Mouse (Mus musculus): Measurements from ENCODE around the gene Orm1. TPM values are rescaled to one million over a fixed set of nuclear protein-coding genes. Genes with fewer than 3 reads are reported as not detected.

Orm1 gene
- total RNA-seq (2021) = 1 to 10 TPM in 1 of 2 experiments, under 1 TPM in 1; 0.84 to 3.7 TPM
- long read RNA-seq, experiment 1 = 0 reads
- long read RNA-seq, experiment 2, partial matches to known transcripts = 1 of 4 reads
- long read RNA-seq, experiment 2, other reads (novel, unspliced or antisense) = 1 of 4 reads

DNA sequence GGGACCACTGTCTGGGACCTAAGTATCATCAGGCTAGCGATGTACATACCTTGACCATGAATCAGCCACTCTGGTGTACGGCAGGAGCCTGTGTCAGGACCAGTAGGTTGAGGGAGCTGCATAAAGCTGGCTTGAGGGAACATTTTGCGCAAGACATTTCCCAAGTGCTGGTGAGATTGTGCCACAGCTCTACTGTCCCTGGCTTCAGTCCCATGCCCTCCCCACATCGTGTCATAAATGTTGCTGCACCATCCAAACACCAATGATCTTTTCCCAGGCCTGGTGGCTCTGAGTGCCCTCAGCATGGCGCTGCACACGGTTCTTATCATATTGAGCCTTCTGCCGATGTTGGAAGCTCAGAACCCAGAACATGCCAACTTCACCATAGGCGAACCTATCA, at the start of gene Orm1:
Gene Orm1 (plus strand): TSS at position 266 of the 400 bp plus-strand sequence.
- no peak for DNase-seq

DNA sequence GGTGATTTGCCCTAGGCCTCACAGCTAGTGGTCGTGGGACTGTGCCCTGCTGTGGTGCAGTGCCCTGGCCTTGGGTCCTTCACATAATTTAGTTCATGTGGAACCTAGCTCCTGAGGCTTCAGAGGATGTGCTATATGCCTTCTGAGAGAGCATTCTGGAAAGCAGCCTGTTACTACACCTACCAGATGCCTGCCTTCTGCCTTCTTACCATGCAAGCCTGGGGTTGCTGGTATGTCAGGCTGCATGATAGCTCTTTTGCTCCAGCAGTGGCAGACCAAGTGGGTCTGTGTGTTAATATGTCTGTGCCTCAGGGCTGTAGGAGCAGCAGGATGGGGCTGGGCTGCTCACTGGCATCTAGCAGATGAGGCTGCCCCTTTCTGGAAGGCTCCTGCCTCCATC, 48.7 kb upstream of the Orm1 start:
- DNase-seq = no peak

DNA sequence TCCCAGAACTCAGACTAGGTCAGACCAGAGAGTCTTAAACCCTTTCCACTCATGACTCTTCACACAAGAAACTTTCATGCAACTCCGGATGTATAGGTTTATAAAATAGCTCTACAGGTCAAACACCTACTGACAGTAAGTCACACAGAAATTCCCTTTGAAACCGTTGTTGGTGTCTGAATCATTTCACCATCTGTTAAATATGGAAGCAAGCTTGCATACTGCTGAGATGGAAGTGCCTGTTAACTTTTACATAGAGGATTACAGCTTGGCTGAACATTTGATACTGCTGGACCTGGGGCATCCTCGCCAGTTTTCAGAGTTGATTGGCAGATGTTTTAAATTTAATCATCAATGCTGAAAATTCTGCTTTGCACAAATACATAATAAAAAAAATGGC, 48.1 kb upstream of the Orm1 start:
- DNase-seq = no peak

DNA sequence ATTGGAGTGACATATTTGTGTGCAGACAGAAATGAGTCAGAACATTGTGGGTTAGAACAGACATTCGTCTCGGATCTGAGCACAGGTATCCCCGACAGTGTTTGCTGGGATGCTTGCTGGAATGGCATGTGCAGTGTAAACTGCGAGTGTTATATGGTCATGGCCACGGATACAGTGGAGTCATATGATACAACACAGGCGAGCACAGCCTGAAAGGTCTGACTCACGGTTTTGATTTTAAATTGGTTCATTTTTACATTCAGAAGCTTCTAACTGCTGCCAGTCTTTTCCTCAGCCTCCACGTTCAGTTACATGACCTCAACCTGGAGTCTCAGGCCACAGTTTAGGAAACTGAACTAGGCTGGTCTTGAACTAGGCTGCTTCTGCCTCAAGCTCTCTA, 47.5 kb upstream of the Orm1 start:
- no peak for DNase-seq

DNA sequence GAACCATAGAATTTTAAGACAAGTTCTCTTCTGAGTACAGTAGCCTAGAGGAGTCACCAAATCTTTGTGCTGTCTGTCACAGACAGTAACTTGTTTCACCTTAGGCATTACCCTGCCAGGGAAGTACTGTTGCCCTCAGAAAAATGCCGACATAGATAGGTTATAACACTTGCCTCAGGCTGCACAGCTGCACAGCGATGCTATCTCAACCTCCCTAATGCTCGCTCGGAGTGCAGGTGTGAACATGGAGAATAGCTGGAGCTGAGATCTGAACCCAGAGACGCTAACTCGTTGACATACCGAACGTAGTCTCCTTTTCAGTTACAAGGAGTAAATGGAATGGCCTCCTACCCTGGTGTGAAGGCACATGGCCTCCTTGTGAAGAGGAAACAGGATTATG, 46.2 kb upstream of the Orm1 start:
- no peak for DNase-seq

DNA sequence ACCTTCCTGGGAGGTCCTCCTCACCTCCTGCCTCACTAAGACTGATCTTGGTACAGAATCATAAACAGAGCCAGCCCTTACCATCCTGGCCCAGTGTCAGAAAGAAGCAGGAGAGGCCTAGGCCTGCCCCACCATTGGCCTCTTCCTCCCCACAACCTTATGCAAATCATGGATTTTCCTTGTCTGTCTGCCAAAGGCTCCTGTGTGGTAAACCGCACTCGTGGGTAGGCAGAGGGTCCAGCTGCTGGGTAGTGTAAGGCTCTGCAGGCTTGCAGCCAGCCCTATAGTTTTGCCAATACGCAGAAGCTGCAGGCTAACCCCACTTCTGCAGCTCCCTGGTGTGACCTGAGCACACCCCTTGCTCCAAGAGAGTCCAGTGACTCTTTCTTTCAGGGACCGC, 41.7 kb upstream of the Orm1 start:
- DNase-seq = no peak

DNA sequence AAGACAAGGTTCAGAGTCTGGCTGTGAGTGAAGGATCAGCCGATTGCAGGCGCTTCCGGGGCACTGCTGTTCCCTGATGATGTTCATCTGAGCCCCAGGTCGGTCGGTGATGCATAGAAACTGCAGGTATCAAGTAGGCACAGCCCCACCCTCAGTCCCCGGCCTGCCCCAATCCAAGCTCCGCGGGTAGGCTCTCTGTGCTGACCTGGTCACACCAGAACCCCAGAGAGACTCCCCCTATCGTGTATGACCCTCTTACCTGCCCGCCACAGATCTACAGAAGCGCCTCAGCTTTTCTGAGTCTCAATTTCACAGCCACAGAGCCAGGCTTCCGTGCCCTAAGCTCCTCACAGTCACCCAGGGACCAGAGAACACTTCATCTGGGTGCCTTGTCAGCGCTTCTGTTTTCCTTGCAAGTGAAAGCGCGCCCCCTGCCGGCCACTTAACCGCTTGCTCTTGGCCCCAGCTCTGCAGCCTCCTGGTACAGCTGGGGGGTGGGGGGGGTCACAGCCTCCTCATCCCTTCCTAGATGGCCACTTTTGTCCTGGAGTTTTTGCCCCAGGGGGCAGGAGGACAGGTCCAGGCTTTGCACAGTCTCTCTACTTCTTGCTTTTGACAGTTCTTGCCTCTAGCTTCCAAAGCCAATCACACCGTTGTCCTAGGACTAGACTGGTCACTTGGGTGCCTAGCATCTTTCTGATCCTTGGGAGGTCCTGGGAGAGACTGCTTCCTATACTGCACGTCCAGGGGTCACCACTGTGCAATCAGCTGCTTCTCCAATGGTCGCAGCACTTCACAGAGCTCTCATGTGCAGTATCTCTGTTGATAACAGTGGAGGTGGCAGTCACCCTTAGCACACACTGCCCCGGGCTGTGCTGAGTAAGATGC, 36.9 kb upstream of the Orm1 start:
- peak; percentile 82 to 93 for DNase-seq

DNA sequence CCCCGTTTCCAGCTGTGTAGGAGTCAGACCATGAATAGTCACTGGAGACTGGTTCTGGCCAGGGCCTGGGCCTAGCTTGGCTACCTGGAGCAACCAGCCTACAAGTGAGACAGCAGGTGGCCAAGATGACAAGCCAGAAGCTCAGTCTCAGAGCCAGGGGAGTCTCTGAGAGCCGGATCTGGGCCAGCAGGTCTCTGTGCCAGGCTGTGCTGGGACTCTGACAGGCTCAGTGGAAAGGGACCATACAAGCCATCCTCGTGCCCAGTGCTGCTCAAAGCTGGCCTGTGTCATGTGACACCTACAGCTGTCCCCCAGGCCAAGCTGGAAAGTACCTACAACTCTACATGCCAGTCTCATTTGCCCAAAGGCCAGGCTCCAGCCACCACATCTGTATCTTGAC, 36.0 kb upstream of the Orm1 start:
- DNase-seq = peak; percentile 42 to 67

DNA sequence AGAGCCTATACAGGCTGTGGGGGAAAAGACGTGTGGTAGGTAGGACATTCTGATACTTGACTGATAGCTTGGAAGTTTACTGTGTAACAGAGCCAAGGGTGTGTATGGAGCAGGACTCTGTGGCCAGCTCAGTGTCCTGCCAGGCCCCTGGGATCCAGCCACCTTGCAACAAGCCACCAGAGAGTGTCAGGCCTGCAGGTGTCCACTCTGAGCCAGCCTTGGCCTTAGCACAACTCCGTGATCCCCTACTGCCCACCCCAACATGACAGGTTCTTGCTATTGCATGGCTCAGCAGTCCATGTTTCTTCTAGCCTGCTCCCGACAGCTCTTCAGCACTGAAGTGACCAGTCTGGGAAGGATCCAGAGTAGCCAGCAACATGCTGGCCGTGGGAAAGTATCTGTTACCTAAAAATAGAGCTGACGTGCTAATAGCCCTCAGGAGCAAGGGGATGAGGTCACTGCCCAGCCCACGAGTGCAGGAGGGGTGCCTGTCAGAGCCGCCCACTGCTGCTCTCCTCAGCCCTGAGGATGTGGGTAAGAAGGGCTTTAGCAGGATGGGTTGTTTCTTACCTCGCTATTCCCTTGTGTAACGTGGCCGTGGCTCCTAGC, 34.0 kb upstream of the Orm1 start:
- peak; percentile 63 to 80 for DNase-seq

DNA sequence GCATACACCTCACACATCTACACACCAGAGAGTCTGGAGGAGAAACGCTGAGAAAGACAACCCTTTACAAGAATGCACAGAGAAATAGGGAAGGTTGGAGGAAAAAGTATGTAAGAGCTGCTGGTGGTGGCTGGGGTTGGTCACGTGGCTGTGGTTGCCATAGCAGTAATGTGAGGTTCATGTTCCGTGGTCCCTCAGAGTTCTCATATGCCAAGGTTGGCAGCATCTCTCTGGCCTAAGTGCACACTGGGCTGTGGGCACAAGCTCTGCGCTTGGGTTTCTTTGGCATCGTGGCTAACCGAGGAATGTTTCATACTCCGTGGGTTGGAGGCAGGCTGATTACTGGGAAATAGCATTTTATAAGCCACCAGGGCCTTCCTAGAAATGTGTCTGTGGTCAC, 32.9 kb upstream of the Orm1 start:
- DNase-seq = no peak

DNA sequence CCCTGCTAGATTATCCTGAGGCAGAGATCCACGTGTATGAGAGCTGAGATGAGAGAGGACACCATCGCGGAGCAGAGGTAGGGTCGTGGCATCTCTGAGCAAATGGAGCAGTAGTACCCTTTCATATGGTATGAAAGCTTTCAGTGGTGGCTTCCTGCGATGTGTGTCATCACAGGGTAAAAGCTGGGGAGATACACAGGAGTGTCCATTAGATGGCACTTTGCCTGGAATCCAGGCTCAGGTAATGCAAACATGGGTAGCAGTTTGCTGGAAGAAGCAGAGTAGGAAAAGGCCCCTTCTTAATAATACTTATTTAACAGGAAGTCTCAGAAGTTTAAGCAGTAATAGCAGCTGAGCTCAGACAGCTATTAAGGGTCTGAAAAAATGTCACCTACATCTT, 30.3 kb upstream of the Orm1 start:
- DNase-seq = no peak

DNA sequence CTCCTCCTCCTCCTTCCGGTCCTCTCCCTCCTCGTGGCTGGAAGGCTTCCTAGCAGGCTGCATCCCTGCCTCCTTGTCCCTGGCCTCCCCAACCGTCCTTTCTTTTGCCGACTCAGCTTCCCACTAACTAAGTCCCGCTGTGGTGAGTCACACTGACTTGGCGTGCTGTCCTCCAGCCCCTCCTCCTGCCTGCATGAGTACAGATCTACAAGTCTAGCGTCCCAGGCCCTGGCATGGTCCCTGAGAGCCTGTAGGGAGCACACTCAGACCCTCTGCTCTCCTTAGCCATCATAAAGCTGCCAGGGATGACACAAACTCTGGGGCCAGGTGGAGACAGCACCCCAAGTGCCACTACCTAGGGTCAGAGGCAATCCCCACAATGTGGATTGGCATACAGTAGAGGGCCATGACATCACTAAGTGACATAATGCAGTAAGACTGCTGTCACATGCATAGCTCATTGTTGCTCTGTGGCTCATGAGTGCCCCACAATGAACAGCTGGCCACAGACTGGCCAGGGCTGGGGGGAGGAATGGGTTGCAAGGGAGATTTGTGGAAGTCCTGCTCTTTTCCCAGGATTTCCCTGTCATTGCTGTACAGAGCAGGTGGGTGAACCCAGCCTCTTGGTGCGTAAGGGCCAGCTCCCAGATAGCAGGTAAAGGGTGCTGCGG, 28.1 kb upstream of the Orm1 start:
- DNase-seq = peak; percentile 55 to 72

DNA sequence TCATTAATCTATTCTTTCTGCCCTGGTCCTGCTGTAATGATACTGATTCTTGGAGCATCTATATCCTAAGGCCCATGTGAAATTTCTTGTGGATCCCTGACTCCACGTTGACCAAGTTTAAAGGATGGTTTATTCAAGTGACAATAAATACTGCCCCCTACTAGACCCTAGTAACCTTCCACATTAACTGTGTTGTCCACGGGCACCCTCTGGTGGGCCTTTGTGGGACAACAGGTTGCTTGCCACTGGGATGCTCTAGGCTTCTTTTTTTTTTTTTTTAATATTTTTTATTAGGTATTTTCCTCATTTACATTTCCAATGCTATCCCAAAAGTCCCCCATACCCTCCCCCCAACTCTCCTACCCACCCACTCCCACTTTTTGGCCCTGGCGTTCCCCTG, 24.8 kb upstream of the Orm1 start:
- peak; percentile 37 to 88 for DNase-seq

DNA sequence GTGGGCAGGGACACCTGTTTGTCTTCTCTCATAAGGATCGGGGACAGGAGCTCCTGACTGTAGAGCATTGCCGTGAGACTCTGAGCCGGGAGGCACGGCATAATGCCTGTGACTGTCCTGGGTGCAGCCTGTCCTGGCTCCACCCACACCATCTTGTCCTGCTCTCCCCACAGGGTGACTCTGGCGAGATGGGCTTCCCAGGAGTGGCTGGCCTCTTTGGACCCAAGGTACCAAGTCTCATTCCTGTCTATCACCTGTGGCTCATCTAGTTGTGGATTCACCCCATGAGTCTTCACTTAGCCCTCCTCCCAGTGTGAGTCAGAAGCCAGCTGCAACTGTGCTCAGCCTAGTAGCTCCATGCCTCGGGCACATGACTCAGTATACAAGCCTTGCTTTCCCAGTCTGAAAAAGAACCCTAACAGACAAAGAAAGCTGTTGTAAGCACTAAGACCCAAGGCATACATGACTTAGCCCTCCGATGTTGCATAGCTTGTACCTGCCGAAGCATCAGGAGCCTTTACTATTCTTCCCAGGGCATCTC, 21.0 kb upstream of the Orm1 start:
- no peak for DNase-seq

DNA sequence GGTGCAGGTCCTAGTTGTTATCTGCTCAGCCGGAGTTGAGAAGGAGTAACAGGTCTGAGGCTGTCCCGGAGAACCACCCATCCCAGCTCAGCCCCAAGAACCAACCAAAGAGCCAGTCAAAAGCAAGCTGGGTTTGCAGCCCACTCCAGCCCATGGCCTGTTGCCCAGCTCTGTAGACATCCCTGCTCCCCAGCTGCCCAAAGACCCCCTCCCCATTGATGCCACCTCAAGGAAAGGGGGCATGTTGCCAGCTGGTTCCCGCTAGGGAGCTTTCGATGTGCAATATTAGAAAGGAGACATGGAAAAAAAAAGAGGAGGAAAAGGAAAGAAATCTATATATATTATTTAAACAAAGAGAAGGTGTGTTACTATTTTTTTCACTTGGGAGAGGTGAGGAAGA, 11.0 kb upstream of the Orm1 start:
- no peak for DNase-seq

DNA sequence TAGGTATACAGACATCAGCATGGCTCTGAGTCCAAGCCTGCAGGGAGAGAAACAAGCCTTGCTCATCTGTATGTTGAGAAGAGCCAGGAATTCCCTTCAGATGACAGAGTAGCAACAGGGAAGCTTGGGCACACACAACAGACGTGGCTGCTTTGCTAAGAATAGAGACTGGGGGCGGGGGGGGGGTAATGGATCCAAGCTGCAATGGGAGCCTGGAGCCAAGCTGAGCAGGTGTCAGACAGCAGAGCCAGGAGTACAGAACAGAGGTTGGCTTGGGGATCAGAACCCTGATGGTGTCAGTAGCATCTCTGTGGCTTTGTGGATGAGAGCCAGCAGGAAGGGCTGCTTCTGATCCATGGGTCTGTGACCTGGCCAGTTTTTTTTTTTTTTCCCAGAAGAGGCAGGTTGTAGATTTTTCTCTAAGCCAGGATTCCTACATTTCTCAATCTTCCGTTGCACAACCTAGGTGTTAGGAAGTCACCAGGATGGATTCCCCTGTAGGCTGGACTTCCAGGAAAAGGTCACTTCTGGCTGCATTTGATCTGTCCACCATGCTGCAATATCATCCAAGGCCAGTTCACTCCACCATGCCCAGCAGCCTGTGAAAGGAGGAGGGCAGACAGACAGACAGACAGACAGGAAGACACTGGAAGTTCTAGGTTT, 5.8 kb upstream of the Orm1 start:
- DNase-seq = no peak

DNA sequence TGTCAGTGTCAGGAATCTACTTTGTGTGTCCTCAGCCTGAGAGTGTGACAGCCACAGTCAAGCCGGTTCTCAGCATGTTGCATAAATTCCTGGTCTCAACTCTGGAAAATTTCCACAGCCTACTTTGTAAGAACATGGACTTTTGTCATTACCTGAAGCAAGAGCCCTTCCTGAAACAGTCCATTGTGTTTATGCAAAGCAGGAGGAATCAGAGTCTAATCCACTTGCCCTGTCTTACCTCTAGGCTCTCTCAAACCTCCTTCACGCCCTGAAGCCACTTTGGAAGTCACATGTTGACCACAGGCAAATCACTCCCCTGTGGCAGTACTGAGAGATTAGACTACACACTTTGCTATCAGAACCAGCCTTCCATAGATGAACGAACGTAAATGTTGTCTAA, 1.9 kb upstream of the Orm1 start:
- DNase-seq = no peak

DNA sequence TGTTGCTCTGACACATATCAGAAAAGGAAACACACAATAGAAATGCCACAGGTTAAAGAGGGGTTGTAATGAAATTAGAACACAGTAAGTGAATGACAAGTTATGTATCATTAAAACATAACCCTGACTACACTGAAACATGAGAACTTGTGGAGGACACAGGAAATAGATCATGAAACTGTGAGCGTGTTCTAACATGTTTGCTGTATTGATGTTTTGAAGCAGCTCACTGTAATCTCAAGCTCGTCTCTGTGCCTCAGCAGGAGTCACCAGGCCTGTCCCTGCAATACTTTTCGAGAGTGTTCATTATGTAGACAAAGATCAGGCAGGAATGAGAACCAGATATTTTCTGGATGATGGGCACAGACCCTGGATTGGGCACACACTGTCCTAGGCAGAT, 752 bp upstream of the Orm1 start:
- DNase-seq = no peak

DNA sequence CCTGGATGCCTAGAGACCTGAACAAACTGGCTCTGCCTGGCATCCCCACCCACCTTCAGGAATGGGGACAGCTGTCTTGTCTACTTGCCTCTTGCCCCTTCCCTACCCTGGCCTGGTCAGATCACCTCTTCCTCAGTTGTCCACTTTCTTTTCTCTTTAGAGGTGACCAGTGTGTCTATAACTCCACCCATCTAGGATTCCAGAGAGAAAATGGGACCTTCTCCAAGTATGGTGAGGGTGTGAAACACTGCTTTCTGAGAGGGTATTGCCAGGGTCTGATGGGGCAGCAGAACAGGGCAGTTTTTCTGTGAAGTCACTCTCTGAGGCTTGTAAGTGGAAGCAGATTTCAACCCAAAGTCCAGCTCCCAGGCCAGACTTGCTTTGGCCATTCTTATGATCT, 901 bp downstream of the Orm1 start:
- DNase-seq = no peak

DNA sequence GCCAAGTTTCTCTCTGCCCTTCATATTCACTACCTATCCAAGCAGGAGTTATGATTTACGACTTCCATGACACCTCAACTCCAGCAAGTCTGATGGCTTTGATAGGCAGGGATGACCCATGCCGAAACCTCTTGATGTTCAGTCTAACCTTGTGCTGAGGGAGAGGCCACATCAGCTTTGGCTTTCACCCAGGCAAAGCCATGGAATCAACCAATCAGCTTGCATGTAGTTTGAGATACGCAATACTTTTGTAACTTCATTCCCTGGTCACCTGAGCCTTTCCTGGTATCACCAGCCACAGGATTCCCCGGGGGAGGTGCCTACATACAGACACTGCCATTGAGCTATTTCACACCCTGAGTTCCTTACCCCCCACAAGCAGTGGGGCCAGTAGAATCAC, 2.3 kb downstream of the Orm1 start:
- no peak for DNase-seq

DNA sequence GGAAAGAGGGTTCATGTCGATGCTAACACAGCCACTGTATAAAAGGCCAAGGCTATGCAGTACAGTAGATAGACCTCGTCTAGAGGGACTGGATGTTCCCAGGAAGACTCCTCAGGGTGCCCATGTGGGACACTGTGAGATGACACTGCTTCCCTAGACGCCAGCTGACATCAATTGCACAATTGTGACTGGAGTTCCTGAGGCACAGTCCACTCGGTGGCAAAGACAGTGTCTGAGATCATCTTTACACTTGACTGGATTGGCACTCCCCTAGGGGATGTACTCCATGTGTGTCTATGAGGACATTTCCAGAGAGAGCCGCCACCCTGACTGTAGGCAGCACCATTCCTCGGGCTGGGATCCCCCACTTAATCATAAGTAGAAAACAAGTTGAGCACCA, 4.2 kb downstream of the Orm1 start:
- no peak for DNase-seq
